Mouse (Mus musculus) gastrocnemius, postnatal 36 days (tissue): ENCODE measurements around the gene Lcor. TPM values are rescaled to one million over a fixed set of nuclear protein-coding genes. Genes with fewer than 3 reads are reported as not detected.

Experiments used
- microRNA-seq, 2 experiments: library from miRNA; unstranded; fragments of <30 nt; microRNA quantifications; one replicate each; pipeline ENCODE4 v1.2.0; 2021
- total RNA-seq, 2 experiments: library from RNA; stranded (reverse); gene quantifications; 2 replicates each; pipeline ENCODE4 v1.2.3; 2021

Lcor gene
- total RNA-seq, 2 experiments from 2014 or later = 11.2 to 12.6 TPM

Small RNA genes within 50 kb of the gene (microRNA-seq; reads per million reads assigned to microRNA genes)
- gene Mir8091 = 0 reads per million in 2 experiments

Other genes with a start within 250 kb of the Lcor start
- 10 to 100 TPM; 57.8 to 63.3 TPM for gene Tm9sf3, start 218.6 kb upstream of the Lcor start, total RNA-seq
- gene Pik3ap1, start 97.5 kb upstream of the Lcor start, total RNA-seq = under 1 TPM; 0.61 to 0.69 TPM
- 1 to 10 TPM; 5.9 to 6.5 TPM for gene Gm340, start 99.7 kb downstream of the Lcor start, total RNA-seq